Mouse (Mus musculus): ENCODE measurements around the gene Iqgap3. TPM values are rescaled to one million over a fixed set of nuclear protein-coding genes. Genes with fewer than 3 reads are reported as not detected.

The Iqgap3 gene
- polyA plus RNA-seq, 1 experiment = 2.0 TPM

DNA sequence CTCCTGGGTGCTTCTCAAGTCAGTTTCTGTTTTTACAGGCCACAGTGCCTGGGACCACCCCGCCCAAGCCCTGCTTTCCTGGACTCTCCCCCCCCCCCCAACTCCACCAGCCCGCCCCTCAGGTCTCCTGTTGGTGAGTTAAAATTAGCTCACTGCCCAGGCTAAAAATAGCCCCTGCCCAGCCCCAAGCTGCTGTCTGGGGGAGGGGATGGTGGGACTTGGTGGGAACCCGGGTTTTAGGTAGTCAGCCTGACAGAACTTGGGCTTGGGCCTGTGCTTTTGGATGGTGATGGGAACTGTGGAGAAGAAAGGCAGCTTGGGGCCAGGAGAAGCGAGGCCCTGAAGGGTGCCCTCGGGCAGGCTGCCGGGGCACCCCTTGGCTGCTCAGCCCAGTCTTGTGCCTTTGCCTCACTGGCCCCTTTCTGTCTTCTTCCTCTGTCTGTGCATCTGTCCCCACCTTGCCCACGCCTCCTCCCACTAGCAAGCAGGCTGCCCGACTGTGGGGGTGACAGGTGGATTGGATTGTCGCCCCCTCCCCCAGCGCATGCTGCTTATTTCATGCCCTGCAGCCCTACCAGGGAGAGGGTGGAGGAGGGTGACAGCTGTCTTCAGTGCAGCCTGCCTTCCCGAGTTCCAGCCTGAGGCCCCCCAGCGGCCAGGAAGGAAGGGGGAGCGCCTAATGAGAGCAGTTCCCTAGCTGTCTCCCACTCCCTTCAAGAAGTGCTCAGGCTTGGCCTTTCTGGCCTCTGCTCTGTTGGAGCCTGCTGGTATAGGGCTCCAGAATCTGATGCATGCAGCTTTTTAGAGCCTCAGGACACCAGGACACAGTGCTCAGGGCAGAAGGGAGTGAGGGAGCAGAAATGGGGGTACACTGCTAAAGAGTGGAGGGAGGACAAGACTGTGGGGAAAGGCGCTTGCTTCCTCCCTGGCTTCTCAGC lies 68.6 kb downstream of the Iqgap3 start:
- DNase-seq (ENCODE audit: low spot score) = no peak

DNA sequence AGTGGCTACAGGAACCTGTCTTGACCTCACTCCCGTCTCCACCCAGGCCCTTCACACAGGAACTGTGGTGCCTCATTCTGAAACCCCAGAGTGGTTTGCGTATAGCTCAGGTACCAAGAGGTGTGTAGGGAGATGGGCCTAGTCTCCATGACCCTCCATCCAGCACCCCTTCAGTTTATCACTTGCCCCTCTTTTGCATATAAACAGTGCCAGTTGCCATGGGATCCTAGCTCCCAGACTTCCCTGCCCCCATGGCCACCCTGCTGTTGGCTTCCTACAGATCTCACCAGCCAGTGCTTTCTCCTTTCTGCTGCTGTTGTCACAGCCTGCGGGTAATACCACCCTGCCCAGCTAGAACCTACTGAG lies 69.2 kb downstream of the Iqgap3 start:
- DNase-seq (ENCODE audit: low spot score) = no peak

DNA sequence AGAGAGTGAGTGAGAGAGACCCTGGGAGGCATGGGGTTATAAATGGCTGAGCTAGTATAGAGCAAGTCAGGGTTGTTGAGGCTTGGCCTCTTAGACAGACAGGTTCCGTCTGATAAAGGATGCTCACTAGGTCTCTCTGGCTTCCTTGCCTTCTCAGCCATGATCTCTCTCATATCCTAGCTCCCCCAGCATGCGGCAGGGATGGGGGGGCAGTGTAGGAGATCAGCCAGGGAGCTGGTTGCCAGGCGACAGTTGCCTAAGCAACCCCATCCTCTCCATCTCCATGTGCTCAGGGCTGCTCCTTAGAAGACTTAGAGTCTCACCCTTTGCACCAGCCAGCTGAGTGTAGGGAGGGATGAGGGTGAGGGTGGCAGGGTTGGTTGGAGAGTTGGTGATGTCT lies 70.3 kb downstream of the Iqgap3 start:
- no peak for DNase-seq (ENCODE audit: low spot score)

DNA sequence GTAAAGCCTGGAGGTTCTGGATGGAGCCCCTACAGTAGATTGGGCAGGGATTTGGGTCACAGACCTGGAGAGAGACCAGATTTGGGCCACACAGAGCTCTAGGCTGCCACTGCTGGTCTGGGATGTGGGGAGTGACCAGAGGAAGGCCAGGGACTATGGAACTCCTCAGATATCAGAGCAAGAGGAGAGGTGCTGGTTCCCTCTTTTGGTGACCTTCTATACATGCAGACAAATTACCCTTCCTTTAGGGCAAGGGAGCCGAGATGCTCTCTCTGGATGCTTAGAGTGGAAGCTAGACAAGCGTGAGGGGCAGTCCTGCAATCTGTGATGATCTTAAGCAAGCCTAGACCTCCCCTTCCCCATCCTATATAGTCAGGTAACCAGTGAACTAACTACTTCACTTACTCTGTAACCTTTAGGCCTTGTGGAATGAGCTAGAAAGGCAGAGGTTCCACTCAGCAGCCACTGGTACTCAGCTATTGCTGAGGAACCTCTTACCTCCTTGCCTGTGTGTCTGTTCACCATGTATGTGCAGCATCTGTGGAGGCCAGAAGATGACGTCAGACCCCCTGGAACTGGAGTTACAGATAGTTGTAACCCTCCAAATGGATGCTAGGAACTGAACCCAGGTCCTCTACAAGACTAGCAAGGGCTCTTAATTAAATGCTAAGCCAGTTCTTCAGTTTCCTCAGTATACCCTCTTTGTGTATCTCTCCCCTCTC lies 71.7 kb downstream of the Iqgap3 start:
- DNase-seq (ENCODE audit: low spot score) = no peak

DNA sequence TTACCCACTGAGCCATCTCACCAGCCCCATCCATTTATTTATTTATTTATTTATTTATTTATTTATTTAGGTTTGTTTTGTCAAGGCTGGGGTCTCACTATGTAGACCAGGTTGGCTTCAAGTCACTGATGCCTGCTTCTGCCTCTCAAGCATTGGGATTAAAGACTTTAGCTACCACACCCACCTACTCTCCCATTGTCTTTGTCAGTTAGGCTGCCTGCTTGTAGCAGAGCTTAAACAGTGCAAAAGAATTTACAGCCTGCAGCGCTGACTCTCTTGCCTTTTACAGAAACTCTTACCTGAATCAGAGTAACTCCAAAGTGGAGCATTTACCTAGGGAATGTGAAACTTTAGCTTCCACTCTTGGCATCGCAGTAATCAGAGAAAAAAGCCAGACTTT lies 72.5 kb downstream of the Iqgap3 start:
- no peak for DNase-seq (ENCODE audit: low spot score)

DNA sequence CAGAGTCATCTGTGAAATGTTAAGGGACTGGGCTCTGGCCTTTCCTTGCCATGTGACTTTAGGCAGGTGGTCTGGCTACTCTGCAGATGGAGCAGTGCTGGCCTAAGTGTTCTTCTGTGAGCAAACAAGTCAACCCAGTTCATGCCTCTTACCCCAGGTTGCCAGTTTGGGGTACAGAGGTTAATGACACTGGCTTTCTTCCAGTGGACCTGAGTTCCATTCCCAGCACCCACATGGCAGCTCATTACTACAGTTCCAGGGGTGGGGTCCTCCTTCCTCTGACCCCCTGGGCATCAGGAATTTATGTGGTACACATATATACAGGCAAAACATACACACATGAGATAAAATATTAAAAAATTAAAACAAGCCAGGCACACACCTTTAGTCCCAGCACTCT lies 75.0 kb downstream of the Iqgap3 start:
- DNase-seq (ENCODE audit: low spot score) = no peak

DNA sequence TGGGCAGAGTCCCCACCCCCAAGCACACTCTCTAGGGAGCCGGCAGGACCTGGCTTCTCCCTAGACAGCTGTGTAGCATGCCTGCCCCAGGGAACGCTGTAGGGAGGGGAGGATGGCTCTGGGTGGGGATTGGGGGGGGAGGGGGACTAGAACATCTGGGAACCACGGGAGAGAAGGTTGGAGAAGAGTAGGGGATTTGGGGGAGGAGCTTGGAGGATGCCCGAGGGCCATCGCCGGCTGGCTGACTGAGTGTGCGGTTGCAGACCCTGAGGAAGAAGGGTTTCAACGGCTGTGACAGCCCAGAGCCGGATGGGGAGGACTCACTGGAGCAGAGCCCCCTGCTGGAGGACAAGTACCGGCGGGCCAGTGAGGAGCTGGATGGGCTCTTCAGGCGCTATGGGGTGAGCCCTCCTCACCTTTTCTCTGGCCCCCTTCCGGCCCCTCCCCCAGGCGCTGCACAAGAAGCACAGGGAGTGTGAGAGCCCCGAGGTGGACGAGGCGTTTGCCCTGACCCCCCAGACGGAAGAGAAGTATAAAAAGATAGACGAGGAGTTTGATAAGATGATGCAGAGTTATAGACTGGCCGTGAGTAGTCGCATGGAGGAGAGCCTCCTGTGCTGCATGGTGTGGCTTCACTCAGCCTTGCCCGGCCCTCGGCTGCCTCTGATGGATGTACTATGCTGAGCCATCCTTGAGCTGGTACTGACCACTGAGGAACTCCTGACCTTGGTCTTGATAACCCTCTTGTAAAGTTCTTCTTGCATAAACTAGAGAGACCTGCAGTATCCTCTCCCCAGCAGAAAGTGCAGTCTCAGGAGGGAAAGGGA lies 76.2 kb downstream of the Iqgap3 start:
- DNase-seq (ENCODE audit: low spot score) = no peak

DNA sequence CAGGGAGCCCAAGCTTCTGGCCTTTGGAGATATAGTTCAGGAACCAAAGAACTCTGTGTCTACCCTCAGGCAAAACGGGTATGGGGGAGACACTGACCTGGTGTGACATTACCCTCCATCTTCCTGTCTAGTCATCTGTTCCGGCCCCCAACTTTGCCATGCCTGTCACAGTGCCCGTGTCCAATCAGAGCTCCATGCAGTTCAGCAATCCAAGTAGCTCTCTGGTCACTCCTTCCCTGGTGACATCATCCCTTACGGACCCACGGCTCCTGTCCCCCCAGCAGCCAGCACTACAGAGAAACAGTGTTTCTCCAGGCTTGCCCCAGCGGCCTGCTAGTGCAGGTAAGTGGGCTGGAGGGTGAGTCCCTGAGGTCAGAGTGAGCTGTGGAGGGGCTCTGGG lies 77.2 kb downstream of the Iqgap3 start:
- DNase-seq (ENCODE audit: low spot score) = no peak

DNA sequence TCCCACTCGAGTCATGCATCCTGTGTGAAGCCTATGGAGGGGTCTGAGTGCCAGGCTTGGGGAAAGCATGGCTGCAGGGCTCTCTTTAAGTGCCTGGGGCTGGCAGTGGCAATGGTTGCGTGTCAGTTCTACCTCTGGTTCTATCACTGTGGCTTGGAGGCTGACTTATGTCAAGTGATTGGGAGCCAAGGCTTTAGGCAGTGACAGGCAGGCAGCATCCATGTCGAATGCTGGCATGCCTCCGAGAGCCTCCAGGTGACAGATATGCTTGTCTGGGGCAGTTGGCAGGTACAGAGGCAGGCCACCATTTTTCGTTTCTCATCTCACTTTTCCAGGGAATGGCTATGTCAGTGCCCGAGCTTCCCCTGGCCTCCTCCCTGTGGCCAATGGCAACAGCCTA lies 79.1 kb downstream of the Iqgap3 start:
- no peak for DNase-seq (ENCODE audit: low spot score)

DNA sequence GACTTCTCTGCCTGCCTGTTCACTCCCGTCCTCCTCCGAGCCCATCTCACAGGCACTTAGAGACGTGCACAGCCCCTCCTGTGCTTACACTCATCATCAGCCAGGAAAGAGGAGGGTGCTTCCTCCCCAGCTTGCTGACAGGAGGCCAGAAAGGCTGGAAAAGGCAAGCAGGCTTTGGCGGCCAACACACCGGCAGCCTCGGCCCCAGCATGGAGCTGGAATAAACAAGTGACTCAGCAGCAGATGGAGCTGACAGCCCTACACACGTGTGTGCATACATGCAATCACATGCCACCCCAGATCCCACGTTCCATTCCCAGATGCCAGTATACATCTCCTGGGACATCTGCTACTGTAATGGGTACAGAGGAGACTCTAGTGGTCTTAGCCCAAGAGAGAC lies 80.5 kb downstream of the Iqgap3 start:
- DNase-seq (ENCODE audit: low spot score) = no peak

DNA sequence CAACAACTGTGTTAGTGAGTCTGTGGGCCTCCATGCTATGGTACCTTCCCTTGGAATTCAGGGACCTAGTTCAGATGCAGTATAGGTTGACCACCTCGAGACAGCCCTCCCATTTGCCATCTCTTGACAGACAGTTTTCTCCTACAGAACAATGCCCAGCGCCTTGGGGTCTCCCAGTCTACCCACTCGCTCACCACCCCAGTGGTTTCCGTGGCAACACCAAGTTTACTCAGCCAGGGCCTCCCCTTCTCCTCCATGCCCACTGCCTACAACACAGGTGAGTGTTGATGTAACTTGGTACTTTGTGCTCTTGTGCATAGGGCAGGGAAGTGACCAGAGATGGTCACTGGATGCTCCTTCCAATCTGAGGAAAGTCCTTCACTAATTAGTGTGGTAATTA lies 81.0 kb downstream of the Iqgap3 start:
- DNase-seq (ENCODE audit: low spot score) = no peak

DNA sequence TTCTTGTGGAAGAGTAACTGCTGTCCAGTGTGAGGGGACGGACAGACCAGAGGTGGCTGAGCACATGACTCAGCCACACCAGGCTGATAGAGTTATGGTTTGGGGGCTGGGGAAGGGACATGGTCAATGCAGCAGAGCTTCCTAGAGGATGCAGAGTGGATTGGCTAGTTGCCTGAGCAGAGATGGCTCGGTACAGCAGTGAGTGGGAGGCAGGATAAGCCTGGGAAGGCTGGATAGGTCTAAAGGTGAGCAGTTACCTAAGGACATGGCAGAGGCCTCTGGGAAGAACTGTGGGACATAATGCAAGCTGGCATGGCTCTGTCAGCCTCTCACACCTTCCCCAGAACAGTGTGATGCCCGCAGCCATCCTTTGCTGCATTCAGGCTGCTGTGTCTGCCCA lies 82.1 kb downstream of the Iqgap3 start:
- no peak for DNase-seq (ENCODE audit: low spot score)

DNA sequence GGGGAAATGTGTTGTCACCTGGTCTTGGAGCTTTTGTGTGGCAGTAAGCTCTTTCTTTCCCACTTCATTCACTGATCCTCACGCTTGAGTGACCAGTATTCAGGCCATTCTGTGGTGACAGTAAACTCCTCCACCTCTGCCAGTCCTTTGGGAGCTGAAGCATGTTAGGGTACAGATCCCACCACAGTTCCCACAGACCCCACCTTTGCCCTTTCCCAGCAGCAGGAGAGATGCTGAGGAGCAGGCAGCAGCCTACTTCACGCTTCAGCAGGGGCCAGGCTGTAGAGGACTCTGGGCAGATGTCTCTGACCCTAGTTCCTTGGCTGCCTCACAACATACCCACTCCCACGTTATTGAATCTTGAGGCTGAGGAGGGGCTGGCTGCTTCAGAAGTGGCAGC lies 82.5 kb downstream of the Iqgap3 start:
- no peak for DNase-seq (ENCODE audit: low spot score)

DNA sequence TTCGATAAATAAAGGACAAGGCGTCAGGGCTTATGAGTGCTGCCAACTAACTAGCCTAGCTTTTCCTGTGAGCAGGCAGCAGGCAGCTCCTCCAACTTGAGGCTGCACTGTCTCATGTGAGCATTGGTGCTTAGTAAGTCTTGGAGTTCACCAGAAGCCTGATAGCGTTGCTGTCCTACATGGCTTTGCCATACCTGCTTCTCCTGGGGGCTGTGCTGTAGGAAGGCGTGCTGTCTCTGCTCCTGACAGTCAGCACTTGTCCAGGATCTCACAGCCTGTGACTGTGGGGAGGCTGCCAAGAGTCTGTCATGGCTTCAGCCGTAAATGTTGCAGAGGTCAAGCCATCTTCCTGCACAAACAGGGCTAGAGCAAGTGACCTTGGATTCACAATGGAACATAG lies 84.3 kb downstream of the Iqgap3 start:
- no peak for DNase-seq (ENCODE audit: low spot score)

DNA sequence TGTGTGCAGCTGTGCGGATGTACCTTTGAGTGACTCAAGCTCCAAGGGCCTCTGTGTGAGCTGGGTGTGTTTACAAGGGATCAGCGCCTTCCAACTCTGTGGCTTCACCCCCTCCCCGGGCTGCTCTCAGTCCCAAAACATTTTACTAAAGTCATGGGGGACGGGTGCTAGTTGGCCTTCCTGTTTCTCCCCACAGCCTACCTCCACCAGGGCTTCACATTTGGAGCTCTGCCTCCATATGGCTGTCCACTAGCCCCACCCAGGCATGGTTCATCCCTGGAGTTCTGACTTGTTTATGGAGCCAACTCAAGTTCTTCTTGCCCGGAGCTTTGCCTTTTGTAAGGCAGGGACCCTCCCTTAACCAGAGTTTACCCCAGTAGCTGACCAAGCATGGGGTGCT lies 88.6 kb downstream of the Iqgap3 start:
- DNase-seq (ENCODE audit: low spot score) = no peak

Other genes starting within 250 kb of the Iqgap3 start
- gene Sh2d2a, start 235.2 kb upstream of the Iqgap3 start, polyA plus RNA-seq (2012; rRNA removed) = 0.65 and 0.87 TPM in 2 replicates
- gene Prcc, start 196.4 kb upstream of the Iqgap3 start, polyA plus RNA-seq (2012; rRNA removed) = 26.2 and 30.0 TPM in 2 replicates
- 151 and 152 TPM in 2 replicates for gene Hdgf, start 175.7 kb upstream of the Iqgap3 start, polyA plus RNA-seq (2012; rRNA removed)
- gene Mrpl24, start 162.5 kb upstream of the Iqgap3 start, polyA plus RNA-seq (2012; rRNA removed) = 120 and 132 TPM in 2 replicates
- gene Isg20l2, start 151.7 kb upstream of the Iqgap3 start, polyA plus RNA-seq (2012; rRNA removed) = 22.8 and 24.0 TPM in 2 replicates
- gene Rrnad1, start 151.3 kb upstream of the Iqgap3 start, polyA plus RNA-seq (2012; rRNA removed) = 28.4 and 33.2 TPM in 2 replicates
- gene Crabp2, start 133.3 kb upstream of the Iqgap3 start, polyA plus RNA-seq (2012; rRNA removed) = 0.91 and 1.4 TPM in 2 replicates
- 3.7 and 5.3 TPM in 2 replicates for gene Nes, start 110.9 kb upstream of the Iqgap3 start, polyA plus RNA-seq (2012; rRNA removed)
- gene Bcan, start 81.7 kb upstream of the Iqgap3 start, polyA plus RNA-seq (2012; rRNA removed) = 0.15 and 0.28 TPM in 2 replicates
- 0.06 TPM in 1 of 2 replicates, not detected in the other for gene Hapln2, start 54.4 kb upstream of the Iqgap3 start, polyA plus RNA-seq (2012; rRNA removed)
- 5.6 and 9.7 TPM in 2 replicates for gene Gpatch4, start 38.9 kb upstream of the Iqgap3 start, polyA plus RNA-seq (2012; rRNA removed)
- gene Naxe, start 23.5 kb upstream of the Iqgap3 start, polyA plus RNA-seq (2012; rRNA removed) = 90.2 and 91.1 TPM in 2 replicates
- gene Ttc24, start 3.7 kb upstream of the Iqgap3 start, polyA plus RNA-seq (2012; rRNA removed) = not detected in 2 replicates
- gene Mef2d, start 60.4 kb downstream of the Iqgap3 start, polyA plus RNA-seq (2012; rRNA removed) = 34.6 and 51.0 TPM in 2 replicates
- gene Rhbg, start 172.7 kb downstream of the Iqgap3 start, polyA plus RNA-seq (2012; rRNA removed) = 3.9 and 4.8 TPM in 2 replicates
- 0.15 and 0.34 TPM in 2 replicates for gene Gm38392, start 205.2 kb downstream of the Iqgap3 start, polyA plus RNA-seq (2012; rRNA removed)
- gene Tsacc, start 215.0 kb downstream of the Iqgap3 start, polyA plus RNA-seq (2012; rRNA removed) = 7.4 and 7.9 TPM in 2 replicates
- 142 and 168 TPM in 2 replicates for gene Cct3, start 215.1 kb downstream of the Iqgap3 start, polyA plus RNA-seq (2012; rRNA removed)
- 166 and 177 TPM in 2 replicates for gene Glmp, start 243.1 kb downstream of the Iqgap3 start, polyA plus RNA-seq (2012; rRNA removed)